In genomic region chr9:64242381-64242831, GRCm38 (mm10) we compare ENCODE assay signal across 12 mouse cellular contexts. TPM values are rescaled to one million over a fixed set of nuclear protein-coding genes. Genes with fewer than 3 reads are reported as not detected.
DNase-seq lines count a peak whose midpoint lies in the region; ATAC-seq and TF ChIP-seq lines count a peak whose summit lies in the region.
"Had no signal": no experiment of that assay in that cellular context is flagged by ENCODE, and none has a peak within 500 bp of the region (broad histone marks: within the 10 kb centered on the region; RNA-seq: fewer than 3 reads in every experiment).

No protein-coding gene starts in this region.

- H3K27me3 ChIP-seq in kidney, embryonic 16.5 days (ENCODE audit: insufficient read depth, low read length): no peaks in the 10 kb centered on the region
- no peaks in the 10 kb centered on the region for H3K27me3 ChIP-seq in embryonic facial prominence, embryonic 13.5 days
- H3K27me3 ChIP-seq in forebrain, postnatal 0 days (ENCODE audit: insufficient read depth, low read length): no peaks in the 10 kb centered on the region
- H3K27me3 ChIP-seq: intestine, embryonic 15.5 days; liver, embryonic 15.5 days; midbrain, embryonic 13.5 days; neural tube, embryonic 13.5 days had no signal

- H3K9me3 ChIP-seq in kidney, embryonic 16.5 days (ENCODE audit: low read length): no peaks in the 10 kb centered on the region
- H3K9me3 ChIP-seq in ES-E14 (ENCODE audit: control insufficient read depth, insufficient read depth, low read depth, low read length): no peaks in the 10 kb centered on the region
- no peaks in the 10 kb centered on the region for H3K9me3 ChIP-seq in embryonic facial prominence, embryonic 13.5 days
- no peaks in the 10 kb centered on the region for H3K9me3 ChIP-seq in forebrain, postnatal 0 days (ENCODE audit: low read length)
- H3K9me3 ChIP-seq: intestine, embryonic 15.5 days; liver, embryonic 15.5 days; midbrain, embryonic 13.5 days; neural tube, embryonic 13.5 days had no signal

- H3K4me1 ChIP-seq in kidney, embryonic 16.5 days (ENCODE audit: insufficient read depth, low read length): peaks cover 23% of the 10 kb centered on the region
- peaks cover 2 to 13% of the 10 kb centered on the region in 2 experiments; a peak in 1 of 4 replicates for H3K4me1 ChIP-seq in ES-E14 (ENCODE audit: control insufficient read depth in 2 of 2, insufficient read depth in 2 of 2, low read length in 2 of 2, poor library complexity in 1 of 2)
- peaks cover 13% of the 10 kb centered on the region for H3K4me1 ChIP-seq in embryonic facial prominence, embryonic 13.5 days
- H3K4me1 ChIP-seq in forebrain, postnatal 0 days (ENCODE audit: insufficient read depth): no peaks in the 10 kb centered on the region
- H3K4me1 ChIP-seq: intestine, embryonic 15.5 days had no signal

- in situ Hi-C loops in ES-E14 (cut with MboI; ENCODE audit: low sequenced_read_pairs in 2 of 2, unreplicated experiment in 2 of 2): no loop called here

- H3K9ac ChIP-seq in kidney, embryonic 16.5 days (replicated peaks; ENCODE audit: low read length): no peak overlapping the region
- no peak overlapping the region for H3K9ac ChIP-seq in ES-E14 (ENCODE audit: insufficient read depth, low read depth, low read length, poor library complexity, severe bottlenecking)
- no peak overlapping the region for H3K9ac ChIP-seq in embryonic facial prominence, embryonic 13.5 days
- no peak overlapping the region for H3K9ac ChIP-seq in forebrain, postnatal 0 days
- H3K9ac ChIP-seq: intestine, embryonic 15.5 days; liver, embryonic 15.5 days; midbrain, embryonic 13.5 days; neural tube, embryonic 13.5 days had no signal

- no peaks in the 10 kb centered on the region for H3K36me3 ChIP-seq in kidney, embryonic 16.5 days (ENCODE audit: insufficient read depth, low read length)
- peaks cover 2% of the 10 kb centered on the region for H3K36me3 ChIP-seq in ES-E14 (ENCODE audit: control insufficient read depth, insufficient read depth, low read length, poor library complexity, severe bottlenecking)
- peaks cover 13% of the 10 kb centered on the region for H3K36me3 ChIP-seq in embryonic facial prominence, embryonic 13.5 days
- no peaks in the 10 kb centered on the region for H3K36me3 ChIP-seq in forebrain, postnatal 0 days (ENCODE audit: insufficient read depth)
- H3K36me3 ChIP-seq: intestine, embryonic 15.5 days; liver, embryonic 15.5 days; midbrain, embryonic 13.5 days; neural tube, embryonic 13.5 days had no signal

- no peak overlapping the region for H3K4me3 ChIP-seq in kidney, embryonic 16.5 days (ENCODE audit: low read length)
- H3K4me3 ChIP-seq in ES-E14 (ENCODE audit: insufficient read depth in 1 of 2, low read depth in 1 of 2, low read length in 2 of 2, poor library complexity in 1 of 2, severe bottlenecking in 1 of 2): no peak overlapping the region
- H3K4me3 ChIP-seq in embryonic facial prominence, embryonic 13.5 days: no peak overlapping the region
- H3K4me3 ChIP-seq in forebrain, postnatal 0 days (ENCODE audit: low read depth, low read length): no peak overlapping the region
- H3K4me3 ChIP-seq: intestine, embryonic 15.5 days; liver, embryonic 15.5 days; midbrain, embryonic 13.5 days; neural tube, embryonic 13.5 days had no signal

- no peak for TF ChIP-seq CTCF in forebrain, postnatal 0 days (IDR thresholded peaks at IDR 0.05; ENCODE audit: low read depth)

- peak overlapping the region; percentile 25; the same call in 1 of the 2 replicates for H3K27ac ChIP-seq in kidney, embryonic 16.5 days (ENCODE audit: low read length)
- H3K27ac ChIP-seq in ES-E14 (ENCODE audit: insufficient read depth, low read depth, low read length, poor library complexity, severe bottlenecking): no peak overlapping the region
- H3K27ac ChIP-seq in embryonic facial prominence, embryonic 13.5 days: peak overlapping the region; percentile 16; the same call in 1 of the 2 replicates
- no peak overlapping the region for H3K27ac ChIP-seq in forebrain, postnatal 0 days (ENCODE audit: low read depth, low read length)
- H3K27ac ChIP-seq: intestine, embryonic 15.5 days; liver, embryonic 15.5 days; neural tube, embryonic 13.5 days had no signal

- 63% methylated on average over 6 of the region's 6 CpGs for WGBS in kidney, embryonic 16.5 days
- 73% methylated on average over 6 of the region's 6 CpGs for WGBS in embryonic facial prominence, embryonic 13.5 days
- 80% methylated on average over 6 of the region's 6 CpGs for WGBS in forebrain, postnatal 0 days

- no peak overlapping the region for H3K4me2 ChIP-seq in kidney, embryonic 16.5 days (replicated peaks; ENCODE audit: low read depth, low read length)
- no peak overlapping the region for H3K4me2 ChIP-seq in embryonic facial prominence, embryonic 13.5 days
- H3K4me2 ChIP-seq in forebrain, postnatal 0 days (ENCODE audit: low read depth): no peak overlapping the region
- H3K4me2 ChIP-seq: intestine, embryonic 15.5 days; liver, embryonic 15.5 days; midbrain, embryonic 13.5 days; neural tube, embryonic 13.5 days had no signal

- ATAC-seq in kidney, embryonic 16.5 days (ENCODE audit: low FRiP score, low TSS enrichment): no peak
- ATAC-seq in embryonic facial prominence, embryonic 13.5 days (ENCODE audit: insufficient number of reproducible peaks, insufficient read depth, low FRiP score, low TSS enrichment, low read depth): no peak
- ATAC-seq in forebrain, postnatal 0 days: no peak
- ATAC-seq: intestine, embryonic 15.5 days; midbrain, embryonic 13.5 days had no signal

- no peak for DNase-seq in kidney, adult 8-10 months
- DNase-seq in ES-E14 (ENCODE audit: low read depth, low spot score): no peak
- peak; percentile 36 to 37 for DNase-seq in monocyte, adult 2 months (ENCODE audit: low read depth in 1 of 2, low spot score in 2 of 2)
- DNase-seq in urinary bladder, postnatal 25 days (ENCODE audit: low spot score): no peak
- no peak for DNase-seq in adrenal gland, adult 8-10 months
- DNase-seq in forebrain, postnatal 0 days: no peak

TF ChIP-seq in ES-E14, 5 proteins besides CTCF, POLR2A, EP300 and RAD21:
- peak; percentile 54; the same call in 1 of the 2 replicates for TF ChIP-seq ZNF384 (IDR thresholded peaks at IDR 0.05; ENCODE audit: low read depth, low read length)
- no peak for TF ChIP-seq ZC3H11A (IDR thresholded peaks at IDR 0.05; ENCODE audit: borderline replicate concordance, low read depth, low read length)

RNA-seq across cellular contexts. Expression of gene Uchl4, which starts 7.4 kb away (rescaled TPM):
- polyA plus RNA-seq in kidney, embryonic 16.5 days (2015; fragmentation: Nextera tagmentation; extraction: Ambion mirVana): 2.4 and 4.5 TPM in 2 replicates
- total RNA-seq in ES-E14 (2012; rRNA removed): 0.48 and 0.54 TPM in 2 replicates
- polyA plus RNA-seq in embryonic facial prominence, embryonic 13.5 days (2015; fragmentation: Nextera tagmentation; extraction: Ambion mirVana): 3.5 and 5.5 TPM in 2 replicates
- total RNA-seq in adrenal gland, adult 8-10 months (2022): 1 to 10 TPM; 1.5 to 2.7 (median 2.4) TPM
- total RNA-seq in forebrain, postnatal 0 days (2014; rRNA removed): 0.62 TPM in 1 of 2 replicates, not detected in the other
- polyA plus RNA-seq in forebrain, postnatal 0 days (2015; fragmentation: Nextera tagmentation; extraction: Ambion mirVana): 1.8 and 2.3 TPM in 2 replicates

RNA-seq across cellular contexts. Expression of gene Map2k1, which starts 11.0 kb away (rescaled TPM):
- 89.0 and 92.2 TPM in 2 replicates for polyA plus RNA-seq in kidney, embryonic 16.5 days (2015; fragmentation: Nextera tagmentation; extraction: Ambion mirVana)
- total RNA-seq in ES-E14 (2012; rRNA removed): 62.1 and 73.0 TPM in 2 replicates
- 82.8 and 87.1 TPM in 2 replicates for polyA plus RNA-seq in embryonic facial prominence, embryonic 13.5 days (2015; fragmentation: Nextera tagmentation; extraction: Ambion mirVana)
- total RNA-seq in adrenal gland, adult 8-10 months (2022): 10 to 100 TPM; 83.4 to 93.7 (median 91.9) TPM
- total RNA-seq in forebrain, postnatal 0 days (2014; rRNA removed): 69.9 and 82.4 TPM in 2 replicates
- polyA plus RNA-seq in forebrain, postnatal 0 days (2015; fragmentation: Nextera tagmentation; extraction: Ambion mirVana): 53.1 and 60.8 TPM in 2 replicates

RNA-seq across cellular contexts. Expression of gene Tipin, which starts 39.0 kb away (rescaled TPM):
- 201 and 208 TPM in 2 replicates for polyA plus RNA-seq in kidney, embryonic 16.5 days (2015; fragmentation: Nextera tagmentation; extraction: Ambion mirVana)
- 133 and 195 TPM in 2 replicates for total RNA-seq in ES-E14 (2012; rRNA removed)
- polyA plus RNA-seq in embryonic facial prominence, embryonic 13.5 days (2015; fragmentation: Nextera tagmentation; extraction: Ambion mirVana): 219 and 245 TPM in 2 replicates
- total RNA-seq in adrenal gland, adult 8-10 months (2022): 10 to 100 TPM; 15.2 to 32.4 (median 20.6) TPM
- 81.2 and 85.9 TPM in 2 replicates for total RNA-seq in forebrain, postnatal 0 days (2014; rRNA removed)
- 88.0 and 96.5 TPM in 2 replicates for polyA plus RNA-seq in forebrain, postnatal 0 days (2015; fragmentation: Nextera tagmentation; extraction: Ambion mirVana)

Comparison
In these comparisons a context has a peak if more than half of its experiments do, and no peak if none do; other contexts are left out.
1. H3K27ac ChIP-seq: peak in kidney, embryonic 16.5 days (single experiment) and embryonic facial prominence, embryonic 13.5 days (single experiment); none in ES-E14 (single experiment) and forebrain, postnatal 0 days (single experiment).
2. DNase-seq: peak in monocyte, adult 2 months (2 of 2); none in kidney, adult 8-10 months (0 of 2), ES-E14 (single experiment), urinary bladder, postnatal 25 days (single experiment), adrenal gland, adult 8-10 months (single experiment) and forebrain, postnatal 0 days (single experiment).